ENCODE assay signal across 8 mouse cellular contexts in genomic region chr17:45516488-45516887, GRCm38 (mm10). TPM values are rescaled to one million over a fixed set of nuclear protein-coding genes. Genes with fewer than 3 reads are reported as not detected.
DNase-seq lines count a peak whose midpoint lies in the region; ATAC-seq and TF ChIP-seq lines count a peak whose summit lies in the region.

No protein-coding gene starts in this region.

- H3K27ac ChIP-seq in midbrain, embryonic 14.5 days (replicated peaks; ENCODE audit: low read depth, low read length) = no peak overlapping the region
- no peak overlapping the region for H3K27ac ChIP-seq in small intestine, adult 2 months (ENCODE audit: insufficient read depth, low read depth, low read length)

- H3K9me3 ChIP-seq in midbrain, embryonic 14.5 days (ENCODE audit: control insufficient read depth, low read length) = no peaks in the 10 kb centered on the region

- H3K9ac ChIP-seq in midbrain, embryonic 14.5 days (replicated peaks; ENCODE audit: low read length) = no peak overlapping the region

- peaks cover 17% of the 10 kb centered on the region for H3K36me3 ChIP-seq in midbrain, embryonic 14.5 days (ENCODE audit: control insufficient read depth, insufficient read depth, low read length)
- H3K36me3 ChIP-seq in small intestine, adult 2 months (ENCODE audit: control insufficient read depth, insufficient read depth, low read length) = peaks cover 5% of the 10 kb centered on the region

- intact Hi-C loops in heart, postnatal 25 days (cut with DNase I) = loop anchor here (1.0 to 5.0 kb wide), 2 partner anchors 36 to 126 kb away; no protein-coding TSS in a partner anchor
- intact Hi-C loops in left cerebral cortex, postnatal 14 days (cut with DNase I) = loop anchor here (2.0 kb wide), 1 partner anchor 32 kb away; the partner anchor contains the start of gene Tmem151b

- no peak overlapping the region for H3K4me3 ChIP-seq in midbrain, embryonic 14.5 days (replicated peaks; ENCODE audit: low read depth, low read length)
- no peak overlapping the region for H3K4me3 ChIP-seq in small intestine, adult 2 months (ENCODE audit: low read depth, low read length)

- peak; percentile 74; the same call in 1 of the 2 replicates for TF ChIP-seq CTCF in small intestine, adult 2 months (IDR thresholded peaks at IDR 0.05; ENCODE audit: extremely low read depth, insufficient read length, insufficient replicate concordance, low read depth, low read length)

- no peak for TF ChIP-seq POLR2A in small intestine, adult 2 months (IDR thresholded peaks at IDR 0.05; ENCODE audit: low read depth, low read length)

- peak; percentile 93 for DNase-seq in heart, adult 11 months
- no peak for DNase-seq in heart, postnatal 25 days (ENCODE audit: low spot score)
- DNase-seq in cerebellum, adult 9-10 months = peak; percentile 96
- DNase-seq in frontal cortex, postnatal 14 days (ENCODE audit: low spot score in 2 of 2) = peak; percentile 61 to 79
- peak; percentile 60 for DNase-seq in hindlimb bud, embryonic 11.5 days (ENCODE audit: extremely low spot score, low read depth, low spot score)
- DNase-seq in left cerebral cortex, postnatal 14 days (ENCODE audit: low spot score in 2 of 2) = peak; percentile 85 to 89
- DNase-seq in midbrain, embryonic 14.5 days = peak; percentile 90

- no peaks in the 10 kb centered on the region for H3K4me1 ChIP-seq in midbrain, embryonic 14.5 days (ENCODE audit: control insufficient read depth, insufficient read depth, low read length)
- H3K4me1 ChIP-seq in small intestine, adult 2 months (ENCODE audit: control insufficient read depth, insufficient read depth, insufficient read length, low read length) = no peaks in the 10 kb centered on the region

- WGBS in midbrain, embryonic 14.5 days = 49% methylated on average over 8 of the region's 8 CpGs
- 59% methylated on average over 8 of the region's 8 CpGs for WGBS in small intestine, adult 2 months

- ATAC-seq in midbrain, embryonic 14.5 days (ENCODE audit: low FRiP score, low TSS enrichment) = peak; percentile 51

- no peak overlapping the region for H3K4me2 ChIP-seq in midbrain, embryonic 14.5 days (ENCODE audit: low read length)

- H3K27me3 ChIP-seq in midbrain, embryonic 14.5 days (ENCODE audit: control insufficient read depth, insufficient read depth, low read length) = no peaks in the 10 kb centered on the region
- no peaks in the 10 kb centered on the region for H3K27me3 ChIP-seq in small intestine, adult 2 months (ENCODE audit: control insufficient read depth, insufficient read depth, low read length)

RNA-seq across cellular contexts. Expression of gene Tcte1, which starts 6.7 kb away (rescaled TPM):
- not detected for total RNA-seq in heart, postnatal 25 days (2021)
- 1 to 10 TPM in 1 of 2 experiments, under 1 TPM in 1; 0.68 to 1.1 TPM for total RNA-seq in left cerebral cortex, postnatal 14 days (2021)
- polyA plus RNA-seq in midbrain, embryonic 14.5 days (2014; fragmentation: Nextera tagmentation; extraction: Ambion mirVana) = 3.0 and 5.8 TPM in 2 replicates
- 0.04 TPM in 2 replicates for polyA plus RNA-seq in small intestine, adult 2 months (2012; rRNA removed)

RNA-seq across cellular contexts. Expression of gene Aars2, which starts 9.8 kb away (rescaled TPM):
- 10 to 100 TPM; 20.1 to 20.2 TPM for total RNA-seq in heart, postnatal 25 days (2021)
- total RNA-seq in left cerebral cortex, postnatal 14 days (2021) = 10 to 100 TPM; 23.0 to 24.4 TPM
- 13.6 and 14.8 TPM in 2 replicates for polyA plus RNA-seq in midbrain, embryonic 14.5 days (2014; fragmentation: Nextera tagmentation; extraction: Ambion mirVana)
- 9.8 and 10.5 TPM in 2 replicates for polyA plus RNA-seq in small intestine, adult 2 months (2012; rRNA removed)

RNA-seq across cellular contexts. Expression of gene Tmem151b, which starts 33.0 kb away (rescaled TPM):
- total RNA-seq in heart, postnatal 25 days (2021) = under 1 TPM in 1 of 2 experiments, not detected in 1; 0.05 TPM
- total RNA-seq in left cerebral cortex, postnatal 14 days (2021) = 100 to 1,000 TPM; 114 to 120 TPM
- polyA plus RNA-seq in midbrain, embryonic 14.5 days (2014; fragmentation: Nextera tagmentation; extraction: Ambion mirVana) = 20.4 and 24.1 TPM in 2 replicates
- 0.53 and 0.94 TPM in 2 replicates for polyA plus RNA-seq in small intestine, adult 2 months (2012; rRNA removed)

RNA-seq across cellular contexts. Expression of gene Nfkbie, which starts 39.0 kb away (rescaled TPM):
- 1 to 10 TPM; 1.3 to 1.4 TPM for total RNA-seq in heart, postnatal 25 days (2021)
- total RNA-seq in left cerebral cortex, postnatal 14 days (2021) = 1 to 10 TPM; 1.8 to 2.0 TPM
- polyA plus RNA-seq in midbrain, embryonic 14.5 days (2014; fragmentation: Nextera tagmentation; extraction: Ambion mirVana) = 4.2 and 4.9 TPM in 2 replicates
- polyA plus RNA-seq in small intestine, adult 2 months (2012; rRNA removed) = 4.6 and 6.2 TPM in 2 replicates

RNA-seq across cellular contexts. Expression of gene Spats1, which starts 41.3 kb away (rescaled TPM):
- under 1 TPM; 0.45 to 0.49 TPM for total RNA-seq in heart, postnatal 25 days (2021)
- total RNA-seq in left cerebral cortex, postnatal 14 days (2021) = 1 to 10 TPM; 4.9 to 6.0 TPM
- 2.1 and 3.1 TPM in 2 replicates for polyA plus RNA-seq in midbrain, embryonic 14.5 days (2014; fragmentation: Nextera tagmentation; extraction: Ambion mirVana)
- polyA plus RNA-seq in small intestine, adult 2 months (2012; rRNA removed) = not detected in 2 replicates

Comparison
In these comparisons a context has a peak if more than half of its experiments do, and no peak if none do; other contexts are left out.
1. RNA of gene Tmem151b, which starts 33.0 kb away (total RNA-seq): 114 to 120 TPM in left cerebral cortex, postnatal 14 days; 0.05 TPM in heart, postnatal 25 days; every median in the first group is over 100 times any median in the second.